Mouse (Mus musculus) left cerebral cortex, postnatal 10 days (tissue): ENCODE measurements around the gene Gatad2a. TPM values are rescaled to one million over a fixed set of nuclear protein-coding genes. Genes with fewer than 3 reads are reported as not detected.
A peak's percentile ranks its signal among the peaks of the same experiment; 100 is the strongest.
"Not testable (repeated sequence)": the region's sequence is repeated elsewhere in the genome, so short reads cannot be mapped to it uniquely, and the experiment has no call there.

Source experiments
- DNase-seq, 2 experiments: peaks; one replicate each; pipeline ENCODE4 v3.0.0; 2021 to 2022; ENCODE audit warnings: low spot score in 2 of 2, mixed read lengths in 1 of 2; ENCODE audit errors: extremely low spot score in 1 of 2
- intact Hi-C: fragments of 180-260 bp; cut with DNase I; formaldehyde crosslinking; loops from one replicate; pipeline ENCODE4 v1.15.1; 2025
- total RNA-seq, 2 experiments: library from RNA; stranded (reverse); gene quantifications; 2 replicates each; pipeline ENCODE4 v1.2.3; 2021

Gatad2a gene
- total RNA-seq, 2 experiments from 2014 or later: 24.8 to 30.0 TPM

GRCm38 (mm10) chr8:69999236-69999635 is 3.1 kb upstream of the Gatad2a start:
- intact Hi-C loops: no loop called here
- no peak for DNase-seq

DNA sequence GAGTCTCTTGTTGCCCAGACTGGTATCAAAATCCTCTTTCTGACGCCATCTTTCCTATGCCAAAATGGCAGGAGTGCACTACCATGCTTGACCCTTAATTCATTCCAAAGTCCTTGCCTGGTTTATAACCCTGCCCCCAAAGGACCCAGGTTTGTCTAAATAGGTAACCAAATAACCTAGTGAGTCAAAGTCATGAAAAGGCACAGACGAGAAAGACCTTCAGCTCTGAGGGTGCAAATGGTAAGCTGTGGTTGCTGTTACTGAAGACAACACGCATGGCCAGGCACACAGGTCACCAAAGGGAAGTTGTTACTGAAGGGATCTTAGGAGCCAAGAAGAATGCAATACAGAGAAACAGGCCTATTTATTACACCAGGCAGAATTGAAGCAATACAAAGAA is 2.5 kb upstream of the Gatad2a start:
- intact Hi-C loops: no loop called here
- no peak for DNase-seq

- intact Hi-C loops: no loop called here
- no peak for DNase-seq
These were observed 553 bp upstream of the Gatad2a start for GRCm38 (mm10) chr8:69996589-69997285.

DNA sequence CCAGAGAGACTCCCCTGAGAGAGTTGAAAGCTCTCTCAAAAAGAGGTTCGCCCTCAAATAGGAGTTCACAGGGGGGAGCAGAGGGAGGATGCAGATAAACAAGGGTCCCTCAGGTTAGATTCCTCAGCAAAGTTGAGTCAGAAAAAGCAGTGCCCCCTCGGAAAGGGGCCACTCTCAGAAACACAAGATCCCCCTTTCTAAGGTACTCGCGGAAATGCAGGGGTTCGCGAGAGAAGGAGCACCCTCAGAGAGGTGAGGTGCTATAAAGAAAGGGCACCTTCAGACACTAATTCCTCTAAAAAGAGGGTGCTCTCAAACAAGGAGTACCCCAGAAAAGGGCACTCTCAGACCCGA is 785 bp downstream of the Gatad2a start:
- intact Hi-C loops: no loop called here
- DNase-seq: no peak

- DNase-seq, intact Hi-C loops: not testable (repeated sequence)
These were observed 7.2 kb downstream of the Gatad2a start for GRCm38 (mm10) chr8:69988936-69989335.

GRCm38 (mm10) chr8:69987744-69988143 is 8.4 kb downstream of the Gatad2a start:
- DNase-seq: no peak
- intact Hi-C loops: no loop called here

GRCm38 (mm10) chr8:69984876-69985553 is 11.2 kb downstream of the Gatad2a start:
- no peak for DNase-seq
- intact Hi-C loops: no loop called here

DNA sequence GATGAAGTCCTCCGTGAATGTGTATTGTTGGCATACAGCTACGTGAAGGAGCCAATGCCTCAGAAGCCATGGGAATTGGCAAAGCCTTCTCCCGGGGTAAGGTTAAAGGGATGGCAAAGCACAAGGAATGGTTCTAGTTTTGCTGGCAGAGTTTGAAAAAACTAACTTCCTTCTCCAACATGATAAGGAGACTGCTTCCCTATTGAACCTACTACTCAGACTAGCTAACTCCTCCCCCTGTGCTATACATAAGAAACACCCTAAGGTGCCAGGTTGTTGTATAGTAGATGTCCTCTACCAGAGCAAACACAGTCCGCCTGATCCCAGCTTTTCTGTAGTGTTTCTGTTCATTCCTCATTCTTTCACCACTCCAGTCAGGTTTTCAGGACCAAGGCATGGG is 17.7 kb downstream of the Gatad2a start:
- no peak for DNase-seq
- intact Hi-C loops: no loop called here

DNA sequence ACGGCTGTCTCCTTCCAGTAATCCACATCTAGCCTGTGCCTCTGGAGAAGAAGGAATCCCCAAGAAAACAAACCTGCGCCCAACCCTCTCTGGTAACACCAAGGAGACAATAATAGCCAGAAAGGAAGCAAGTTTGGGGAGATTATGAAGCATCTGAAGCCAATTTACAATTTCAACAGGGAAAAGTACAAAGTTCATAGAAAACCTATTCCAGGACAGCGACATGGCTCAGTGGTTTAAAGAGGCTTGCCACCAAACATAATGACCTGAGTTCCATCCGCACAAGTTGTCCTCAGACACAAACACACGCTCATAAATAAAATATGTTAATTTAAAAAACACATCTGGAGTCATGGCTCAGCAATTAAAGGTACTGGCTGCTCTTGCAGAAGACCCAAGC is 21.4 kb downstream of the Gatad2a start:
- intact Hi-C loops: no loop called here
- no peak for DNase-seq

DNA sequence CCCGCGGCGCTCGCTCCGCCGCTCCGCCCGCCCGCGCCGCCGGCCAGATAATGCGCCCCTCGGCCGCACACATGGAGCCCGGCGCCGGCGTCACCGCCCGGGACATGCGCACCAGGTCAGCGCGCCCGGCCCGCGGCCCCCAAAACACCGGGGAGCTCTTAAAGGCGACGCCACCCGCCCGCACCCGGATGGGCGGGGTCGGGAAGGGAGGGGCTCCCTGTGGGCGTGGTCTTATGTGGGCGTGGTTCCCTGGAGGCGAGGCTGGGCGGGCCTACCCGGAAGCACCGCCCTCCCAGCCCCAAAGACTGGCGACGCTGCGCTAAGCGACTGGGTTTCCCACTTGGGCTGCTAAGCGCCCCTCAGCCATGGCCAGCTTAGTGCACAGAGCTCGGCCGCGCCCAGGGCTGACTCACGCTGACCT is 22.0 kb downstream of the Gatad2a start:
- DNase-seq: peak; percentile 89 to 93
- intact Hi-C loops: no loop called here

DNA sequence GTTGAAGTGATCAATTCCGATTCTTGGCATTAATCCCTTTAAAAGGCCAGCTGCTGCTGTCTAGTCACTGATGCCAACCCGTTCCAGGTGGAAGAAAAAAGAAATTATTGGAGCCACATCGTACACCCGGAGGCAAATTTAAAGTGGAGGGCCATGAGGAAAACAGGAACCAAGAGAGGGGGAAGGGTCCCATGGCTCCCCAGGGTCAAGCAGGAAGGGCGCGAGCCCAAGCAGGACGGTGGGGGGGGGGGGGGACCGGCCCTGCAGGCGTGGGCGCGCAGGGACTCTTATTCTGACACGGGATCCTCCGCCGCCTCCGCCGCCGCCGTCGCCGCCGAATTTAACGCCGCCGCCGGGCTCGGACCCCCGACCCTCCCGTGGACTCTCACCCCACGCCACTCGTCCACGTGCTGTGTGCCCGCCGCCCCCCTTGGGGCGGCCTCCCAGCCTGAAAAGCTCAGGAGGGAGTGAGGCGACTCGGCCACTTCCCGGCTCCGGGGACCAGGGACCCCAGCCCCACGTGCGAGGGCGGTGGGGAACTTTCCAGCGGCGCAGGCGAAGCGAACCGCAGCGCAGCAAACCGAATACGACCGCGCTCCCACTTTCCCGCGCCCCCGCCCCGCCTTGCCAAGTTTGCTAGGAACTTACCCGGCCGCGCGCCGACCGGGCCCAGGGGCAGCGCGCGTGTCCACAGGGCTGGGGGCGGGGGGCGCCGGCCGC is 22.6 kb downstream of the Gatad2a start:
- DNase-seq: peak in 1 of 2 experiments; percentile 64
- intact Hi-C loops: no loop called here

DNA sequence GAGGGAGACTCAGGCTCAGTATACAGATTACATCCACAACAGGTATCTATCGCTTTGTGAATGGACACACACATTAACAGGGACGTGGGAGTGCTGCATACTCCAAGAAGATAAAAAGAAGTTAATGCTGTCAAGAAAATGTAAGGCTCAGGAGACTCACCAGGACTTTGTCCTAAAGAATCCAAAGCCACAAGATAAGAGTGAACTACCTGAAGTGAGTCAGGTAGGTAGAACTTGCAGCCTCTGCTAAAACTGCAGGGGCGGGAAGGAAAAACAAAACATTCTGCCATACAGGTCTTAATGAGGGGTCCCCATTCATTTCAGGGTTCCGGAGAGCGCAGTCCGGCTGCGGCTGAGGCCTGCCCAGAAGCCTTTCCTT is 23.1 kb downstream of the Gatad2a start:
- DNase-seq: no peak
- intact Hi-C loops: no loop called here

DNA sequence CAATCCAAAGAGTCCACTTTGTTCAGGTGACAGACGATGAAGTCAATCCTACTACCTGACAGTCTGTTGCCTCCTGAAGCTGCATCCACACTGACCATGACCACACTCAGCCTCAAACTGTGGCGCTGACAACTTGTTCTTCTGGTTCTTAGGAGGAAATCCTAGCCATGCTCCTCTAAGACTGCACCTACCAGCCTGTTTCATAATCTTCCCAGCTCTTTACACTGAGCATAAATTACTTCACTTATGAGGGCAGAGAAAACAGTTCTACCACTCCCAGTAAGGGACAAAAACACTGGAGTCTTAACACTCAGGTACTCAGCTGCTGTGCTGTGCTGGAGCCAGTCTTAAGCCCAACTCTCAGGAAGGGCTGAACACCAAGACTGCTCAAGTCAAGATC is 25.3 kb downstream of the Gatad2a start:
- DNase-seq: no peak
- intact Hi-C loops: no loop called here

DNA sequence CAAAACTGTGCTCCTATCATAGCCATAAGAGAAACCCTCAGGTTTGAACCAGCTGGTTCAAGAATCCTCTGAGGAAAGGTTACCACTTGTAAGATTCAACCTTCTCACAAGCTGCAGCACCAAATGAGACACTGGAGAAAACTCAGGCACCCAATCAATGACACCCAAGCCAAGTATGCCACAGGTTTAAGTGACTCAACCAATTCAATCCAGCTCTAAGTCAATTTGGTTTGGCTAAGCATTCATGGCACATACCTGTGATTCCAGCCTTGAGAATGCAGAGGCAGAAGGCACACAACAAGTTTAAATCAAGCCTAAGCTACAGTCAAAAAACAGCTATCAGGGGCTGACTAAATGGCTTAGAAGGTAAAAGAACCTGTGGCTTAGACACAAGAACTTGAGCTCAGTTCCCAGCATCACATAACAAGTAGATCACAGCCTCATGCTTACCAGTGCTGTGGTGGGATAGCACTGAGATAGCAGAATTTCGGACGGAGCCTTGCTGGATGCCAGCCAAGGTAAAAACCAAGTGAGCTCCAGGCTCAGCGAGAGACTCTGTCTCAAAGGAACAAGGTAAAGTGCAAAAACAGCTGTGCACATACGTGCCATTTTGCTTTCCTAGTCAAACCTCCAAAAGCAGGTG is 28.8 kb downstream of the Gatad2a start:
- intact Hi-C loops: no loop called here
- DNase-seq: no peak

GRCm38 (mm10) chr8:69959241-69959640 is 36.9 kb downstream of the Gatad2a start:
- intact Hi-C loops: no loop called here
- no peak for DNase-seq

DNA sequence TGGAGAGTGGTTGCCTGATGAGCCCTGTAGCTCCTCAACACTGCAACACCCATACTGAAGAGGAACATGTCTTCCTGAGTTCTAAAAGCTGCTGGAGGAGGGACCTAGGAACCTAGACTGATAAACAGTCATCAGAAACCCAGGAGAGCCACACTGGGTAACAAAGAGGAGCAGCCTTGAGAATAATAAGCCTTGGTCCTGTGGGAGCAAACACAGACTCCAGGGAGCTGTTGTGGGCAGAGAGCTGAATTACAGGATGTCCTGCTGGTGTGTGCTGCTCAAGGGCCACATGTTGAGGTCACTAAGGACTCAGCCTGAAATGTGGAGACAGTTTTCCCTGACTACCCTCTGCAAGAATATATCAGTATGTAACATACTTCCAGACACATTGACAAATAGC is 38.3 kb downstream of the Gatad2a start:
- intact Hi-C loops: no loop called here

DNA sequence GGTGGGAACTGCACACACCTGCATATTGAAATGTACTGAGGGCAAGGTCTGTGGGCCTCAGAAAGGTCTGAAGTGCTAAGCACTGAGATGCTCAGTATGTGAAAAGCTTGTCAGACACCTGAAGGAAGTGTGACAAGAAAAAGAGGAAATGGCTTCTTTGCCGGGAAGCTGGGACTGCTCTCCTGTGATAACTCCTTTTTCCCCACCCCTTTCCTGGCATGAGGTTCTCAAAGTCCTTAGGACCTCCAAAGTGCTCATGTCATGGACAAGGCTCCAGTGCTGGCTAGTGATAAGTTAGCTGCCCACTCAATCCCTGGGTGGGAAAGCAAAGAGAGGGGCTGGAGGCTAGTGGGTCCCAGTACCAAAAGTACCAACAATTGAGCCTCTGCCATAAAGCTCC is 38.8 kb downstream of the Gatad2a start:
- intact Hi-C loops: no loop called here
- DNase-seq: no peak

More for the DNA sequence above, 38.3 kb downstream of the Gatad2a start:
- DNase-seq: no peak

DNA sequence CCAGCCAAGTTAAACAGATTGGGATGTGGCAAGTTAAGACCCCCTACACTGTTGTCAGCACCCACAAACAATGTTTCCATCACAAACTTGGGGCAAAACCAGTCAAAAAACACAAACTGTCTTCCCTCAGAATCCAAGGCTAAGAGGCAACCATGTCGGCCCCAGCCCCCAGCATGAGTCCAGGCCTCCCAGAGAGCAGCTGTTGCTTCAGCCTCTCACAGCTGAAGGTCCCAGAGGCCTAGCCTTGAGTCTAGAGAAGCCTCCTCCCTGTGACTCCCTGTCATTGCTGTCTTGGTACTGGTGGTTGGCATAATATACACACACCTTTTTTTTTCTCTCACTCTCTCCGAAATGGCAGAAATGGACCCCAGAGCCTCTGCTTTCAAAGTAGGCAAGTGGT is 39.5 kb downstream of the Gatad2a start:
- DNase-seq: no peak
- intact Hi-C loops: no loop called here

- no peak for DNase-seq
- intact Hi-C loops: no loop called here
These were observed 41.5 kb downstream of the Gatad2a start for GRCm38 (mm10) chr8:69954642-69955041.

DNA sequence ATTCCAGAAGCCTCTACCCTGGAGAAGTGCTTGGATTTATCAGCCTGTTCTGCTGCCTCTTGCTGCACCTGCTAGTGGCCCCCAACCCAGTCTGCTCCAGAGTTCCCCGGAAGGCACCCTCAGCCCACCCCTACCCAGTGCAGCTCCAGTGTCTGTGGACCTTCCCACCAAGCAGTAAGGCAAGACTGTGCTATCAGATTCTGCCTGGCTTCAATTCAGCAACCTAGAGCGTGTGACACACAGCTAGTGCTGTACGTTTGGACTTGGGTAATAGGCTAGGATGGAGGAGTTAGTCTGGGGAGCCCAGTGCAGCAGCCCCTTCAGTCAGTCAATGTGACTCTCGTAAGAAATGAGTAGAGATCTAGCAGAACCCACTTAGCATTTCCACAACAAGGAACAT is 42.0 kb downstream of the Gatad2a start:
- intact Hi-C loops: no loop called here
- no peak for DNase-seq
